Mouse (Mus musculus) limb, embryonic 10.5 days (tissue): ENCODE measurements around the gene Gm20458. TPM values are rescaled to one million over a fixed set of nuclear protein-coding genes. Genes with fewer than 3 reads are reported as not detected.

Experiments
- DNase-seq: peaks from one replicate; pipeline ENCODE4 v3.0.0-alpha.2; 2017; ENCODE audit warnings: low spot score
- H3K27ac ChIP-seq: fragments of 300-500 bp; sonication (generic); 2 replicates; pipeline ENCODE4 v1.5.1; 2016; ENCODE audit warnings: mild to moderate bottlenecking
- H3K27me3 ChIP-seq: fragments of 300-500 bp; sonication (generic); 2 replicates; pipeline ENCODE4 v1.6.1; 2016; ENCODE audit warnings: low read depth, mild to moderate bottlenecking; ENCODE audit not compliant: poor library complexity, severe bottlenecking
- H3K36me3 ChIP-seq: fragments of 300-500 bp; sonication (generic); 2 replicates; pipeline ENCODE4 v1.6.1; 2016; ENCODE audit warnings: mild to moderate bottlenecking, moderate library complexity
- H3K4me1 ChIP-seq: fragments of 300-500 bp; sonication (generic); 2 replicates; pipeline ENCODE4 v1.6.1; 2016
- H3K4me3 ChIP-seq: fragments of 300-500 bp; sonication (generic); 2 replicates; pipeline ENCODE4 v1.5.1; 2016; ENCODE audit warnings: mild to moderate bottlenecking, moderate library complexity
- H3K9me3 ChIP-seq: fragments of 300-500 bp; sonication (generic); replicated peaks from 2 replicates; pipeline ENCODE4 v1.6.1; 2016; ENCODE audit warnings: mild to moderate bottlenecking
- WGBS: fragments of 180-500 bp; shearing (Covaris S2); methylation state at CpG from one replicate; pipeline ENCODE4 v1.1.7; 2016; 5-methylcytosine and 5-hydroxymethylcytosine counted together
- polyA plus RNA-seq: library from polyadenylated mRNA; unstranded; fragments of >200 nt; fragmentation: Nextera tagmentation; extraction: Ambion mirVana; gene quantifications from 2 replicates; pipeline ENCODE4 v1.2.1, GENCODE M21; 2016

The Gm20458 gene
- polyA plus RNA-seq, 1 experiment from 2014 or later: 3.2 TPM

- H3K4me1 ChIP-seq: peaks cover 26% of the 10 kb centered on the region
- H3K27me3 ChIP-seq: peaks cover 43% of the 10 kb centered on the region
- peaks cover 28% of the 10 kb centered on the region for H3K36me3 ChIP-seq
- 86% methylated on average over 5 of the region's 5 CpGs for WGBS
- no peak overlapping the region for H3K4me3 ChIP-seq
- H3K27ac ChIP-seq: no peak overlapping the region
- no peaks in the 10 kb centered on the region for H3K9me3 ChIP-seq
- DNase-seq: no peak
Measured at GRCm38 (mm10) chr2:164426952-164427351, 33.8 kb upstream of the Gm20458 start.

GRCm38 (mm10) chr2:164428451-164428850 is 32.3 kb upstream of the Gm20458 start:
- Histone ChIP-seq H3K27ac (no peak overlapping the region), H3K4me1 (peaks cover 41% of the 10 kb centered on the region), H3K36me3 (peaks cover 26% of the 10 kb centered on the region), H3K27me3 (peaks cover 45% of the 10 kb centered on the region), H3K4me3 (no peak overlapping the region), H3K9me3 (no peaks in the 10 kb centered on the region)
- DNase-seq: no peak
- WGBS: 35% methylated on average over 5 of the region's 5 CpGs

- H3K27ac ChIP-seq: 0 out of 2 replicates have a peak overlapping the region, but pooled peaks have one; percentile 26
- H3K9me3 ChIP-seq: no peaks in the 10 kb centered on the region
- WGBS: 36% methylated on average over 15 of the region's 15 CpGs
- peaks cover 50% of the 10 kb centered on the region for H3K4me1 ChIP-seq
- H3K27me3 ChIP-seq: peaks cover 57% of the 10 kb centered on the region
- DNase-seq: no peak
- H3K4me3 ChIP-seq: no peak overlapping the region
- H3K36me3 ChIP-seq: peaks cover 16% of the 10 kb centered on the region
Measured at GRCm38 (mm10) chr2:164429881-164430615, 30.7 kb upstream of the Gm20458 start.

DNA sequence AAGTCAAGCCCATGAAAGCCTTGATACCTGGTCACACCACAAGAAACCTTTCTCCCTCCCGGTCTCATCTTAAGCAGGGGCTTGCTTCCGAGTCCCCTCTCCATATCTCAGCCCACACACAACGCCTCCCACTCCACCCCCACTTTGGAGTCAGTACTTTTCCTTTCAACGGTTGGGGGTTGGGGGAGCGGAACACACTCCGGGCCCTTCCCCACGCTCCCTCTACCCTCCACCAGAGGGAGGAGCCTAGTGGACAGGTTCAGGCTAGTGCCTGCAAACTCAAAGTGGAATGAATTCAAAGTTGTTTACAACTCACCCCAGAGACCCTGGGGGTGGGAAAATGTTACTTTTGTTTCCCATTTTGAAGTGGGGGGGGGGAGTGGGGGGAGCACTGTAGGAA is 30.1 kb upstream of the Gm20458 start:
- H3K9me3 ChIP-seq: no peaks in the 10 kb centered on the region
- H3K27me3 ChIP-seq: peaks cover 57% of the 10 kb centered on the region
- H3K36me3 ChIP-seq: peaks cover 16% of the 10 kb centered on the region
- H3K27ac ChIP-seq: peak overlapping the region; percentile 26; the same call in 1 of the 2 replicates
- WGBS: 10% methylated on average over 7 of the region's 7 CpGs
- peaks cover 55% of the 10 kb centered on the region for H3K4me1 ChIP-seq
- 0 out of 2 replicates have a peak overlapping the region, but pooled peaks have one; percentile 12 for H3K4me3 ChIP-seq
- no peak for DNase-seq

DNA sequence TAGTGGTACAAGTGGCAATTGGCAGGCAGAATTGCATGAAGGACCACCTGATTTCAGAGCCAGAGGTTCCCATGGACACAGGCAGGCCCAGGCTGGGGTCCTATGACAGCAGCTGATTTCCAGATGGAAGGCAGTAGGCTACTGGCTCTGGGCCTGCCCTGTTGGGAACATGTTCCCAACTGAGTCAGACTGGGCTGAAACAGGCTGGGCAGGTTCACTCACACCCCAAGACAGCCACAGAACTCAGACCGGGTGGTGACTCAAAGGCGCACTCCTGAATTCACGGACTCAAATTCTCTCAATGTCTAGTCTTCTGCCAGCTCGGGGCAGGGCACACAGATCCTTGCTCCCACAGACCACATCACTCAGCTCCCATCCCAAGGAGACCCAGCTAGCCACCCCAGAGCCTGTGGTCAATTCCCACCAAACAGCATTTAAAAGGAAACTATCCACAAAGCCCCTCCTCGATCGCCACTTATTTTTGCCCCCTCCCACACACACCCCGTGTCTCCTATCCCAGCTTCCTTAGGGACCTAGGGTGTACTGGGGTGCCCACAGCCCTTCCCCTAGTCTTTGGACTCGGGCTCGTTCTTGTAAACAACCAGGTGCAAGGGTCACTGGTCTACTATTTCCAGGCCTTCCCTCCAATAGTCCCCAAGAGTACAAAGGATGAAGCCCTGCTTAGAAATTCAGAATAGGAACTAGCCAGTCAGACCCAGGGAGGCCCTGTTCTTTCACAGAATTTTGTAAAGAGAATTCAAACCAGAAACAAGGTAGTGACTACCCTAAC is 28.9 kb upstream of the Gm20458 start:
- Histone ChIP-seq H3K9me3 (no peaks in the 10 kb centered on the region), H3K4me3 (no peak overlapping the region), H3K36me3 (peaks cover 16% of the 10 kb centered on the region), H3K27ac (peak overlapping the region; percentile 56; the same call in 1 of the 2 replicates), H3K27me3 (peaks cover 60% of the 10 kb centered on the region), H3K4me1 (peaks cover 61% of the 10 kb centered on the region)
- 70% methylated on average over 9 of the region's 9 CpGs for WGBS
- no peak for DNase-seq

- DNase-seq: no peak
- Histone ChIP-seq H3K27ac (peak overlapping the region; percentile 56; the same call in 1 of the 2 replicates), H3K27me3 (peaks cover 60% of the 10 kb centered on the region), H3K4me1 (peaks cover 69% of the 10 kb centered on the region), H3K9me3 (no peaks in the 10 kb centered on the region), H3K36me3 (peaks cover 13% of the 10 kb centered on the region), H3K4me3 (no peak overlapping the region)
- WGBS: 36% methylated on average over 22 of the region's 22 CpGs
Measured at GRCm38 (mm10) chr2:164432541-164433191, 28.1 kb upstream of the Gm20458 start.

DNA sequence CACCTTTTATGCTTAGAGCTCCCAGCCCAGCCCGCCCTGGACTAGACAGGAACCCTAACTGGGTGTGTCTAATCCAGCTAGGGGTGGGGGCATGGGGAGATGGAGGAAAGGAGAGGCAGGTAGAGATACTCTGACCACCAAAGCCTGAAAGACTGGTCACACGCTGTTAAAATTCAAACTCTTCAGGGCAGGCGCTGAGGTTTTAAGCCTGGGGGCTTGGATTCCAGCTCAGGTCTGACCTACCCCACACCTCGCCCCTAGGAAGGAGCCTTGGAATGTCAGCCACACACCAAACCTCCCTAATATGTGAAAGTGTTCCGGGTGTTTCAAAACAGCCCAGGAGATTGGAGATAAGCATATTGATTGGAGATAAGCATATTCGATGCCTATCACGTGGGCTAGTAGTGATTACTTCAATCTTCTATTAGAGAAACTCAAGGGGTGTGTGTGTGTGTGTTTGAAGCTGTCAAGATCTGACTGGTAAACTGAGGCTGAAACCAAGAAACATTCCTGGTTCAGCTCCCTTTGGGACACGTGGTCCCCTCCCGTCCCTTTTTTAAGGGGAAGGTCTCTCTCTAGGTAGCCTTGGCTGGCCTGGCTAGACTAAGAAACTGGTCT is 27.4 kb upstream of the Gm20458 start:
- Histone ChIP-seq H3K27ac (0 out of 2 replicates have a peak overlapping the region, but pooled peaks have one; percentile 56), H3K4me1 (peaks cover 76% of the 10 kb centered on the region), H3K36me3 (peaks cover 8% of the 10 kb centered on the region), H3K4me3 (no peak overlapping the region), H3K9me3 (no peaks in the 10 kb centered on the region), H3K27me3 (peaks cover 53% of the 10 kb centered on the region)
- 79% methylated on average over 9 of the region's 9 CpGs for WGBS
- DNase-seq: no peak

GRCm38 (mm10) chr2:164434681-164435080 is 26.1 kb upstream of the Gm20458 start:
- Histone ChIP-seq H3K9me3 (no peaks in the 10 kb centered on the region), H3K27me3 (peaks cover 46% of the 10 kb centered on the region), H3K4me1 (peaks cover 84% of the 10 kb centered on the region), H3K27ac (no peak overlapping the region), H3K4me3 (no peak overlapping the region), H3K36me3 (no peaks in the 10 kb centered on the region)
- 58% methylated on average over 3 of the region's 3 CpGs for WGBS
- DNase-seq: no peak

DNA sequence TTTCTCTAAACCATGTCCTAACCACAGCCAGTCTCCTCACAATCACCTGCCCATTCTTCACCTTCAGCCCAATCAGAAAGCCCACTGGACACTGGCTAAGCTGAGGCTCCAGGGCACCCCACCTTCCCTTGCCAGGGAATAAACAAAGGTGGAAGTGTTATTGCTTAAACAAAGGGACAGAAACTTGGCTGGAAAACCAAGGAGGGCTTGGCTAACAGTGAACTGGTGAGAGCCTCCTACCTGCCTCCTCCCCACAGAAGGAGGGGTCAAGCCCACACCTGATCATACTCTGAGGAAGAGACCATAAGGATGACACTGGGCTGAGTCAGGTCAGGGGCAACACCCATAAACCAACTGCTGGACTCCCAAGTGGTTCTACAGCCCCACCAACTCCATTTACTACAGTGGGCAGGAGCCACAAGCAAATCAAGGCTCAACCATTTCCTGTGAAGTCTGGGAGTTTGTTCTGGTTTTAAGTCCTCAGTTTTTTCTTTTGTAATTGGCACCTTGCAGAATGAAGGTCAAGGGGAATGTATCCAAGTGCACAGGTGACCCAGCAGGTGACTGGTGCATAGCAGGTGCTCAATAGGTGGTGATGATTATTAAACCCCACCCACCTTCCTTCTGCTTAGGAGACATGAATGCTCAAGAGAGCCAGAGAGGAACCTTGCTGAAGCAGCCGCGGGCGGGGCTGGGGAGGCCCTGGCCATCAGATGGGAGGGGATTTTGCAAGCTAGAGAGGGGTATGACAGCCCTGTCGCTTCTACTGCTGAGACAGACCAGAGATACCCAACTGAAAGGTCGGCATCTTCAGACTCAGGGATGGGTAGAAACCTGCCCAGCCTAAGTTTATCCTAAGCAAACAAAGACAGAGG is 25.3 kb upstream of the Gm20458 start:
- no peak overlapping the region for H3K4me3 ChIP-seq
- peaks cover 87% of the 10 kb centered on the region for H3K4me1 ChIP-seq
- peak overlapping the region; percentile 54; the same call in 1 of the 2 replicates for H3K27ac ChIP-seq

DNA sequence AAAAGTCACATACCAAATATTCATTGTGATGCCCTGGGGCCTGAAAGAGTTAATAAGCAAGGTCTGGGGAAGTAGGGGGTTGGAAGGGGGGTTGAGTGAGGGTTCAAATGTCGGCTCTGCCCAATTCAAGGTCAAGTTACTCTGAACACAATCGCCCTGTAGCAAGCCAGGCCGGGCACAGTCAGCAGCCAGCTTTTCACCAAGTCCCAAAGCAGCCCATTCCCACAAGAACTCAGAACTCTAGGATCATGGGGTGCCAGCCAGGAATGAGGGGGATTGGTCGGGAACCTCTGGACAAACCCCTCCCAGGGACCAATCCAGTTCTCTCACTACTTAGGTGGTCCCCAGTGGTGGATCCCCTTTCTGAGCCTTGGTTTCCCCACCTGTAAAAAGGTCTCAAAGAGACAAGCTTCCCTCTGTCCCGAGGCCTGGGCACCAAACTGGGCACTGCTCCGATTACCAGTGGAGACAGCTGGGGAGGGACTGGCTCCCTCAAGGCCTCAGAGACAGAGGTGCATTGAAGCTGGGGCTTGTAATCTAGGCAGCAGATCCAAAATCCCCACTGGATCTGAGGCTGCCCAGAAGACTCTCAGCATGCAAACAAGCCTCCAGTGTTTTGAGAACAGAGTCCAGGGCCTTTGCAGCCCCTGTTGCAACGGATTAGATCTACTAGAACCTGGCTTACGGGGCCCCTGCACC is 24.4 kb upstream of the Gm20458 start:
- Histone ChIP-seq H3K9me3 (no peaks in the 10 kb centered on the region), H3K27ac (peak overlapping the region; percentile 77), H3K4me3 (peak overlapping the region; percentile 24), H3K27me3 (peaks cover 43% of the 10 kb centered on the region), H3K4me1 (peaks cover 87% of the 10 kb centered on the region), H3K36me3 (no peaks in the 10 kb centered on the region)
- no peak for DNase-seq
- 23% methylated on average over 8 of the region's 8 CpGs for WGBS

More for the DNA sequence above, 25.3 kb upstream of the Gm20458 start:
- 53% methylated on average over 5 of the region's 5 CpGs for WGBS
- Histone ChIP-seq H3K27me3 (peaks cover 46% of the 10 kb centered on the region), H3K36me3 (no peaks in the 10 kb centered on the region), H3K9me3 (no peaks in the 10 kb centered on the region)
- DNase-seq: no peak

GRCm38 (mm10) chr2:164436961-164437360 is 23.8 kb upstream of the Gm20458 start:
- 41% methylated on average over 3 of the region's 3 CpGs for WGBS
- H3K4me3 ChIP-seq: peak overlapping the region; percentile 24; the same call in 1 of the 2 replicates

More at GRCm38 (mm10) chr2:164436961-164437360, 23.8 kb upstream of the Gm20458 start:
- no peaks in the 10 kb centered on the region for H3K36me3 ChIP-seq
- no peaks in the 10 kb centered on the region for H3K9me3 ChIP-seq
- peaks cover 87% of the 10 kb centered on the region for H3K4me1 ChIP-seq
- peaks cover 43% of the 10 kb centered on the region for H3K27me3 ChIP-seq
- peak overlapping the region; percentile 77 for H3K27ac ChIP-seq
- DNase-seq: no peak
